Mouse (Mus musculus) lung, embryonic 14.5 days (tissue): ENCODE results near the gene Rsbn1. TPM values are rescaled to one million over a fixed set of nuclear protein-coding genes. Genes with fewer than 3 reads are reported as not detected.
A peak's percentile ranks its signal among the peaks of the same experiment; 100 is the strongest.

ENCODE experiments used
- ATAC-seq: fragments of 200-750 bp; cut with Nextera tagmentation; 2 replicates; pipeline ENCODE4 v1.8.0; 2017; ENCODE audit warnings: mild to moderate bottlenecking, moderate TSS enrichment, moderate library complexity; ENCODE audit not compliant: insufficient read depth
- DNase-seq: peaks from one replicate; pipeline ENCODE4 v3.0.0-alpha.2; 2015
- H3K27ac ChIP-seq: fragments of 300-500 bp; sonication (generic); 2 replicates; pipeline ENCODE4 v1.5.1; 2014; ENCODE audit warnings: low read depth, mild to moderate bottlenecking, moderate library complexity
- H3K27me3 ChIP-seq: fragments of 300-500 bp; sonication (generic); 2 replicates; pipeline ENCODE4 v1.6.1; 2014; ENCODE audit warnings: low read length, control low read depth; ENCODE audit not compliant: insufficient read depth
- H3K36me3 ChIP-seq: fragments of 300-500 bp; sonication (generic); 2 replicates; pipeline ENCODE4 v1.6.1; 2014; ENCODE audit warnings: control low read depth; ENCODE audit not compliant: insufficient read depth
- H3K4me1 ChIP-seq: fragments of 300-500 bp; sonication (generic); 2 replicates; pipeline ENCODE4 v1.6.1; 2014; ENCODE audit warnings: antibody characterized with exemption, control low read depth; ENCODE audit not compliant: insufficient read depth
- H3K4me2 ChIP-seq: fragments of 300-500 bp; sonication (generic); 2 replicates; pipeline ENCODE4 v1.6.1; 2014; ENCODE audit warnings: mild to moderate bottlenecking
- H3K4me3 ChIP-seq: fragments of 300-500 bp; sonication (generic); 2 replicates; pipeline ENCODE4 v1.5.1; 2014; ENCODE audit warnings: low read depth, low read length
- H3K9ac ChIP-seq: fragments of 300-500 bp; sonication (generic); 2 replicates; pipeline ENCODE4 v1.6.1; 2014
- H3K9me3 ChIP-seq: fragments of 300-500 bp; sonication (generic); 2 replicates; pipeline ENCODE4 v1.6.1; 2016; ENCODE audit warnings: low read depth, low read length, control low read depth
- CTCF ChIP-seq: IDR thresholded peaks from 2 replicates; pipeline ENCODE4 v1.5.1; 2016; ENCODE audit warnings: antibody characterized with exemption, low read depth
- WGBS: fragments of 180-500 bp; shearing (Covaris S2); extraction: QIAGEN DNeasy Blood & Tissue Kit; methylation state at CpG from one replicate; pipeline ENCODE4 v1.1.7; 2014; 5-methylcytosine and 5-hydroxymethylcytosine counted together
- polyA plus RNA-seq: library from polyadenylated mRNA; unstranded; fragments of >200 nt; fragmentation: Nextera tagmentation; extraction: Ambion mirVana; gene quantifications from 2 replicates; pipeline ENCODE4 v1.2.1, GENCODE M21; 2014

Gene Rsbn1
- 12.0 and 12.9 TPM in 2 replicates for polyA plus RNA-seq

- no peak; the same call in 1 of the 2 replicates for TF ChIP-seq CTCF
- H3K9me3 ChIP-seq, result no peaks in the 10 kb centered on the region
These were observed at the start of gene Rsbn1 for GRCm38 (mm10) chr3:103914010-103914669. TSS of gene Rsbn1 (plus strand) at chr3:103914120.

GRCm38 (mm10) chr3:103864200-103864599, 49.7 kb upstream of the Rsbn1 start:
- ATAC-seq (no peak), DNase-seq (no peak)
- Histone ChIP-seq H3K4me1 (no peaks in the 10 kb centered on the region), H3K4me3 (no peak overlapping the region), H3K36me3 (no peaks in the 10 kb centered on the region), H3K4me2 (no peak overlapping the region), H3K9ac (no peak overlapping the region), H3K9me3 (no peaks in the 10 kb centered on the region), H3K27ac (no peak overlapping the region), H3K27me3 (no peaks in the 10 kb centered on the region)
- TF ChIP-seq CTCF, result no peak
- WGBS, result 80% methylated on average over 6 of the region's 6 CpGs

More at GRCm38 (mm10) chr3:103914010-103914669, at the start of gene Rsbn1:
- Histone ChIP-seq H3K27me3 (no peaks in the 10 kb centered on the region), H3K4me1 (peaks cover 5% of the 10 kb centered on the region; the same call in 1 of the 2 replicates), H3K4me3 (peak within 1 kb of the TSS; percentile 96), H3K27ac (peak within 1 kb of the TSS; percentile 88), H3K4me2 (peak within 1 kb of the TSS; percentile 69), H3K36me3 (no peaks in the 10 kb centered on the region), H3K9ac (peak within 1 kb of the TSS; percentile 93)
- under 1% methylated on average over 54 of the region's 55 CpGs for WGBS
- DNase-seq, result peak; percentile 98
- peak; percentile 100 for ATAC-seq

GRCm38 (mm10) chr3:103867424-103867971, 46.4 kb upstream of the Rsbn1 start:
- no peak for DNase-seq
- Histone ChIP-seq H3K27ac (no peak overlapping the region), H3K9me3 (no peaks in the 10 kb centered on the region), H3K4me3 (no peak overlapping the region), H3K9ac (no peak overlapping the region), H3K4me1 (no peaks in the 10 kb centered on the region), H3K27me3 (no peaks in the 10 kb centered on the region), H3K4me2 (no peak overlapping the region), H3K36me3 (no peaks in the 10 kb centered on the region)
- 89% methylated on average over 5 of the region's 5 CpGs for WGBS
- TF ChIP-seq CTCF, result no peak
- no peak for ATAC-seq

- Histone ChIP-seq H3K27me3 (no peaks in the 10 kb centered on the region), H3K9ac (no peak overlapping the region), H3K4me1 (no peaks in the 10 kb centered on the region), H3K4me3 (no peak overlapping the region), H3K36me3 (no peaks in the 10 kb centered on the region), H3K9me3 (no peaks in the 10 kb centered on the region), H3K4me2 (no peak overlapping the region), H3K27ac (no peak overlapping the region)
- DNase-seq (no peak), ATAC-seq (no peak)
- WGBS, result 63% methylated on average over 4 of the region's 4 CpGs
- no peak for TF ChIP-seq CTCF
These were observed 45.9 kb upstream of the Rsbn1 start for GRCm38 (mm10) chr3:103868008-103868407.

- WGBS, result 70% methylated on average over 3 of the region's 3 CpGs
These were observed 41.2 kb upstream of the Rsbn1 start for GRCm38 (mm10) chr3:103872663-103873098.

GRCm38 (mm10) chr3:103874329-103874728, 39.6 kb upstream of the Rsbn1 start:
- WGBS, result 58% methylated on average over 7 of the region's 7 CpGs
- no peak for DNase-seq

More at GRCm38 (mm10) chr3:103872663-103873098, 41.2 kb upstream of the Rsbn1 start:
- ATAC-seq (no peak), DNase-seq (no peak)
- no peaks in the 10 kb centered on the region for H3K4me1 ChIP-seq
- H3K27ac ChIP-seq, result no peak overlapping the region
- H3K4me3 ChIP-seq, result no peak overlapping the region
- H3K9me3 ChIP-seq, result no peaks in the 10 kb centered on the region
- no peaks in the 10 kb centered on the region for H3K27me3 ChIP-seq
- H3K36me3 ChIP-seq, result no peaks in the 10 kb centered on the region
- H3K4me2 ChIP-seq, result no peak overlapping the region
- no peak for TF ChIP-seq CTCF
- H3K9ac ChIP-seq, result no peak overlapping the region

GRCm38 (mm10) chr3:103885946-103886345, 28.0 kb upstream of the Rsbn1 start:
- Histone ChIP-seq H3K27me3 (no peaks in the 10 kb centered on the region), H3K4me3 (no peak overlapping the region), H3K9ac (no peak overlapping the region), H3K27ac (no peak overlapping the region), H3K36me3 (no peaks in the 10 kb centered on the region), H3K9me3 (no peaks in the 10 kb centered on the region), H3K4me1 (no peaks in the 10 kb centered on the region), H3K4me2 (no peak overlapping the region)
- DNase-seq (no peak), ATAC-seq (no peak)
- 70% methylated on average over 11 of the region's 11 CpGs for WGBS
- TF ChIP-seq CTCF, result no peak

More at GRCm38 (mm10) chr3:103874329-103874728, 39.6 kb upstream of the Rsbn1 start:
- Histone ChIP-seq H3K4me3 (no peak overlapping the region), H3K9ac (no peak overlapping the region), H3K27me3 (no peaks in the 10 kb centered on the region), H3K4me2 (no peak overlapping the region), H3K27ac (no peak overlapping the region), H3K4me1 (no peaks in the 10 kb centered on the region), H3K36me3 (no peaks in the 10 kb centered on the region), H3K9me3 (no peaks in the 10 kb centered on the region)
- no peak for ATAC-seq
- no peak for TF ChIP-seq CTCF
